In genomic region chr15:92594721-92595120, GRCm38 (mm10) we compare ENCODE assay signal across 18 mouse cellular contexts.
DNase-seq lines count a peak whose midpoint lies in the region; ATAC-seq lines count a peak whose summit lies in the region.
"Had no signal": no experiment of that assay in that cellular context is flagged by ENCODE, and none has a peak within 500 bp of the region (broad histone marks: within the 10 kb centered on the region; RNA-seq: fewer than 3 reads in every experiment).

No protein-coding gene starts in this region.

- peak; percentile 37 for DNase-seq in embryo, embryonic 10.5 days (ENCODE audit: low spot score)
- DNase-seq in embryo, embryonic 10 days (ENCODE audit: low spot score) = no peak
- peak; percentile 42 for DNase-seq in layer of hippocampus, adult 9-11 months
- no peak for DNase-seq in layer of hippocampus, adult 9-10 months (ENCODE audit: low spot score)
- DNase-seq in adrenal gland, postnatal 14 days = peak; percentile 7
- DNase-seq in left cerebral cortex, postnatal 36 days (ENCODE audit: low spot score in 2 of 2) = no peak
- DNase-seq: gastrocnemius, adult 2 months; heart, adult 11 months; kidney, adult 18-20 months; kidney, postnatal 25 days; lung, postnatal 14 days; right cerebral cortex, postnatal 4 days had no signal

- H3K9ac ChIP-seq in hindbrain, embryonic 16.5 days (ENCODE audit: low read depth, low read length) = no peak overlapping the region
- H3K9ac ChIP-seq: embryonic facial prominence, embryonic 13.5 days; limb, embryonic 13.5 days; liver, embryonic 15.5 days had no signal

- no peak overlapping the region for H3K4me3 ChIP-seq in hindbrain, embryonic 16.5 days (ENCODE audit: low read length)
- H3K4me3 ChIP-seq: embryonic facial prominence, embryonic 13.5 days; forebrain, embryonic 10.5 days; gastrocnemius, adult 2 months; limb, embryonic 13.5 days; liver, embryonic 15.5 days; myocyte had no signal

- intact Hi-C loops in left cerebral cortex, postnatal 36 days (cut with DNase I) = loop anchor here (5.0 to 10.0 kb wide), 2 partner anchors 150 to 623 kb away; no protein-coding TSS in a partner anchor

- H3K36me3 ChIP-seq in hindbrain, embryonic 16.5 days (ENCODE audit: control insufficient read depth, insufficient read depth, low read length) = no peaks in the 10 kb centered on the region
- H3K36me3 ChIP-seq: embryonic facial prominence, embryonic 13.5 days; forebrain, embryonic 10.5 days; limb, embryonic 13.5 days; liver, embryonic 15.5 days had no signal

- H3K4me2 ChIP-seq in hindbrain, embryonic 16.5 days (ENCODE audit: low read length) = no peak overlapping the region
- H3K4me2 ChIP-seq: embryonic facial prominence, embryonic 13.5 days; limb, embryonic 13.5 days; liver, embryonic 15.5 days had no signal

- peak; percentile 32; the same call in 1 of the 2 replicates for ATAC-seq in hindbrain, embryonic 16.5 days

- H3K4me1 ChIP-seq in hindbrain, embryonic 16.5 days (ENCODE audit: control insufficient read depth, insufficient read depth, low read depth, low read length) = peaks cover 8% of the 10 kb centered on the region
- H3K4me1 ChIP-seq: liver, embryonic 15.5 days had no signal

- no peak overlapping the region for H3K27ac ChIP-seq in hindbrain, embryonic 16.5 days (ENCODE audit: low read depth, low read length)
- H3K27ac ChIP-seq: embryonic facial prominence, embryonic 13.5 days; forebrain, embryonic 10.5 days; gastrocnemius, adult 2 months; limb, embryonic 13.5 days; liver, embryonic 15.5 days had no signal

- no peaks in the 10 kb centered on the region for H3K27me3 ChIP-seq in hindbrain, embryonic 16.5 days (replicated peaks; ENCODE audit: control insufficient read depth, insufficient read depth, low read length)

- WGBS in hindbrain, embryonic 16.5 days = 14% methylated on average over 2 of the region's 2 CpGs

- no peaks in the 10 kb centered on the region for H3K9me3 ChIP-seq in hindbrain, embryonic 16.5 days (ENCODE audit: control insufficient read depth, low read length)
- H3K9me3 ChIP-seq: embryonic facial prominence, embryonic 13.5 days; forebrain, embryonic 10.5 days; limb, embryonic 13.5 days; liver, embryonic 15.5 days had no signal

Comparison
In these comparisons a context has a peak if more than half of its experiments do, and no peak if none do; other contexts are left out.
1. DNase-seq: peak in embryo, embryonic 10.5 days (single experiment), layer of hippocampus, adult 9-11 months (single experiment) and adrenal gland, postnatal 14 days (single experiment); none in embryo, embryonic 10 days (single experiment), layer of hippocampus, adult 9-10 months (single experiment) and left cerebral cortex, postnatal 36 days (0 of 2).